Mouse (Mus musculus) kidney, adult 8-10 months (tissue): ENCODE measurements around the gene Bcl9.

Source experiments
- DNase-seq, 2 experiments: peaks; one replicate each; pipeline ENCODE4 v3.0.0; 2022

The Bcl9 gene

DNA sequence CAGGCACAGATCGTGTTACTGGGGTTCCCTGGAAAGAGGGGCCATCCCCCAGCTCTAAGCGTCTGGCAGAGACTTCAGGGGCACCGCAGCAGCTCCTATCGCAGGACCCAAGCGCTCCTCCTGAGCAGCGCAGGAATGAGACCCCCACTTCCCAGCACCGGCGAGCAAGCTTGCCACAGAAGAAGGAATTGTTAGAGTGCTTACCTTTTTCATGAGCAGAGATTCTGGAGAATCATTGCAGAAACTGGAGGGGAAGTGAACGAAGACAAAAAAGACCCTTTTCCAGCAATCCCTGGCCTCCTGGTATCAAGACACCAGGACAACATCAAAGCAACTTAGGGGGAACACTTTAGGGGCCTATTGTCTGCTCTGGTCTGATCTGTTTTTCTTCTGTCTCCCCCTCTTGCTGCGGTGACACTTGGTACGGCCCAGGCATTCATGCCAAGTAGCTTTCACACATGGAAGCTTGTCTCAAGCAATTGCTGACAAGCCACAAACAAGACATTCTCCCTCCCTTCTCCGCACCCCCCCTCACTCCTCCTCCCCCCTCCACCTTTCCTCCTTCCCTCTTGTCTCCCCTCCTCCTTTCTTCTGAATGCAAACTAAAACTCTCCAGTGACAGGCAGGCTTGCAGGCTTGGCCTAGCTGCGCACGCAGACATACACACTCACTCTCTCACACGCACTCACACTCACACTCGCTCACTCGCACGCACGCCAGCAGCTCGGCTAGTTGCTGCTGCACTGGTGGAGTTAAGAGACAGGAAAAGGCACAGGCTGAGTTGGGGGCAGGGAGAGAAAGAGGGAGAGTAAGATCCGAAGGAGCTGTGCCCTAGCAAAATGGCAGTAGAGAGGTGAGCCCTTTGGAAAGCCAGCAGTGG is at the start of gene Bcl9:
Gene Bcl9 (minus strand): TSS at position 365 of the 880 bp plus-strand sequence.
- DNase-seq: peak; percentile 89

DNA sequence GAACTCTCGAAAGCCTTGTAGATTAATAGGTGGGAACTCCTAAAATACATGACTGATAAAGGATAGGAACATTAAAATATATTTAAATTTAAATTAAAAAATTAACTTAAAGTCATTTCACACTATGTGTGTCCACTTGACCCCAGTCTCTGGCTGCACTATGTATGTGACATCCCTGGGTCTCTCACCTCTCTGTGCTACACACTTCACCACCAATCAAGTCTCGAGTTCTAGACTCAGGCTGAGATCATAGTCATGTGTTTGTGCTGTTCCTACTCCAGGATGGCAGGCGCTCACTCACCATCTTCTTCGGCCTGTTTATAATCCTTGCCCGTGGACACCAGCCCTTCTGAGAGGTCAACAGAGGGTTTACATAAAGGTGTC is 41.5 kb upstream of the Bcl9 start:
- no peak for DNase-seq

DNA sequence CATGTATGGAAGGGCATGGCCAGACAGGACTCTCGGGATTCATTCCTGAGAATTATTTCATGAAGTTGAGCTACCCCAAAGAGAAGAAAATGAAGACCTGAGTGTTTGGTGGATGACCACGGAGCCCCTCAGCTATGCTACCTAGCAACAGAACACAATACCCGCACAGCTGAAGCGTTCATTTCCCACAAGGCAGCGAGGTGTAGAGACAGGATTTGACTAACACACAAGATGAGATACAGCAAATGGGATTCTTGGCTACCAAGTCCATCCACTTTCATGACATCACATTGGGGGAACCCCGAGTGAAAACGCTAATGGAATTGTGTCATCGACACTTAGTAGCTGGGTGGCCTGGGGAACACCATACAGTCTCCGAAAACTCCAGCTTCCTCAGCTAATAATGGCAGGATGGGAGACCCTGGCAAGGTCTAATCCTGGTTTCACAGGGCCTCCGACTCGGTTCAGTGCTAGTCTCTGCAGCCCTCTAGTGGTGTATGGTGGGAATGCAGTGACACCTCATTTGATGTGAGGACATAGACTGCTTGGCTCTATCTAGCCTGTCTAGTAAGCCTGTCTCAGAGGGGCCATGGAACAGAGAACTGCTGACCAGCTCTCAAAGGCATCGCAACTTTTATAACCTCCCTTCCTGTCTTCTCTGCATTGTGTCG is 40.9 kb upstream of the Bcl9 start:
- DNase-seq: peak; percentile 68 to 90

DNA sequence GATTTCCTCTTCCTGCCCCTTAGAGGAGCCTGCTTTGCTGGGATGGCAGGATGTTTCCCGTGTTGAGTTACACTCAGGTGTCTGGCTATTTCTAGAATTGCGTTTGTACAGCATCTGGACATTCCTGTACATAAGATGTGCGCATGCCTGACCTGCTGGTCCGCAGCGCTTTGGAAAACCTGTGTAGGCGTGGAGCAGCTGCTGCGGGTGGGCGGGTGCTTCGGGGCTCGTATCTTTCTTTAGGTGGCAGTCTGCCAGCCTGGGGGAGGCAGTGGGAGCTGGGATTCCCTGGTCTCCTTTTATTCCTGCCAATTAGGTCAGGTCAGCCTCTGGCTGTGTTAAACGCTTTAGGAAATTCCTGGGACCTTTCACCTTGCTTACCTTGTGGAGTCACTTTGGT is 39.6 kb upstream of the Bcl9 start:
- DNase-seq: no peak

DNA sequence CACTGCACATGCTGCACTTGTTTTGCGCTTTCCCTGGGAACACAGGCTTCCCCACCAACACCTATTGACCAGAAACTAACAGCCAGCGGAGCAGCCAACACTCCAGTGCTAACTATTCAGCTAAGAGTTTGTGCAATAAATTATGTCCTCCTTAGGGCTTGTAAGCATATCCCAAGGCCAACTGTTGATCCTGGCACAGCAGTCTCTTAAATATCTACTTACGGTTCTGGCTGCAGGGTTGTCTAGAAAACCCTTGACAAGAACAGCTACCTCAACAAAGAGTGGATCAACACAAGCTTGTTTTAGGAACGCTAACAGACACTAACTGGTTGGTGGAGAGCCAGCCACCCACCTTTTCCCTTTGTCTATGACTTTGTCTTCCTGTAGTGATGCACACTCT is 38.6 kb upstream of the Bcl9 start:
- no peak for DNase-seq

DNA sequence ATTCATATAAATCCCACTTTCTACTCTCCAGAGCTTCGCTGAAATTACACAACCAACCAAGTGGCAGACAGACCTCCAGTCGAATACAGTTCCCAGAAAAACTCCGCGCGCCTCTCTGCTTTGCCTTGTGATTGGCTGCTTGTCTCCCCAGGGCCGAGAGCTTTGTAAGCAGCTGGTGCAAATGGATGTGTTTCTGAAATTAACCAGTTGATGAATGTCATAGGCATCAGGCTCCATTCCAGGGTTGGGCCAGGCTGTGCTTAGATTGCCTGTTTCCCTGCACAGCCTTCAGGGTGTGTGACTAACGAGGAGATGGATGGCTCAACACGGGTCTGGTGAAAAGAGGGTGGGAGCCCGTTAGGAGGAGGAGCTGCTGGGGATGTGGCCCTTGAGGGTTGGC is 36.9 kb upstream of the Bcl9 start:
- no peak for DNase-seq

DNA sequence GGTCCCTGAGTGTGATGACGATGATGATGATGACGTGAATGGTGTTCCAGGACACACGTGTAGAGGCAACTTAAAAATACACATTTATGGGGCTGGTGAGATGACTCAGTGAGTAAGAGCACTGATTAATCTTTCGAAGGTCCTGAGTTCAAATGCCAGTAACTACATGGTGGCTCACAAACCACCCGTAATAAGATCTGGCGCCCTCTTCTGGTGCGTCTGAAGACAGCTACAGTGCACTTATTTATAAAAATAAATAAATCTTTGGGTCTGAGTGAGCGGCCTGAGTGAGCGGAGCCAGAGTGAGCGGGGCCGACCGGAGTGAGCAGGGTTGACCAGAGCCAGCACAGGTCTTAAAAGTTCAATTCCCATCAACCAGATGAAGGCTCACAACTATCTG is 34.5 kb upstream of the Bcl9 start:
- DNase-seq: peak in 1 of 2 experiments; percentile 31

DNA sequence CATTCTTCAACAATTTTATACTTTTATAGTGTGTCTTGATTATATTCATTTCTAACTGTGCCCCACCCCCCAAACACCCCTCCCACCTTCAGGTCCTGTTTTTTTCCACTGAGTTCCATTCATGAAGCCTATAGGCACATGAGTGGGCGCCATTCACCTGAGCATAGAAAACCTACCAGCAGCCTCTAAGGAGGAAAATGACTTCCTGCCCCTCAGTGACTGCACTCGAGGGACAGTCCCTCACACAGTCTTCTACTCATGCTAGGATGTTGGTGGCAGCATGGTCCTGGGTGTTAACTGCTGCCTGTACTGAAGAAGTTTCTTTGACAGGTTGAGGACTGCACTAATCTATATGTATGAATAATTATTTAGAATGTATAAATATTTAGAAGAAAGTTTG is 30.1 kb upstream of the Bcl9 start:
- no peak for DNase-seq

DNA sequence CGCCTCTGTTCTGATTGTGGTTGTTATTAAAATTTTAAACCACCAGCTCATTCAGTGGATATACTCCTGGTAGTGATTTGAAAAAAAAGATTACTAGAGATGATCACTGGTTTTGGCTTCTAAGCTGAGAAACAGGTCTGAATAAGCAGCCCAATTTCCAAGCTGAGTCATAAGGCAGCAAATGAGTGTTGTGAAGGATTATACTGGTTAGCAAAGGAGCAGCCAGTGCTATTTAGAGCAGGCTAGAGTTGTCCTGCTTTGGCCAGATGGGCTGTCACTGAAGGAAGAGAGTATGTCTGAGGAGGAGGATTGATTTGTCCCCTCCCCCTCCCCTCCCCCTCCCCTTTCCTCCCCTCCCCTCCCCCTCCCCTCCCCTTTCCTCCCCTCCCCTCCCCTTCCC is 29.6 kb upstream of the Bcl9 start:
- DNase-seq: no peak

DNA sequence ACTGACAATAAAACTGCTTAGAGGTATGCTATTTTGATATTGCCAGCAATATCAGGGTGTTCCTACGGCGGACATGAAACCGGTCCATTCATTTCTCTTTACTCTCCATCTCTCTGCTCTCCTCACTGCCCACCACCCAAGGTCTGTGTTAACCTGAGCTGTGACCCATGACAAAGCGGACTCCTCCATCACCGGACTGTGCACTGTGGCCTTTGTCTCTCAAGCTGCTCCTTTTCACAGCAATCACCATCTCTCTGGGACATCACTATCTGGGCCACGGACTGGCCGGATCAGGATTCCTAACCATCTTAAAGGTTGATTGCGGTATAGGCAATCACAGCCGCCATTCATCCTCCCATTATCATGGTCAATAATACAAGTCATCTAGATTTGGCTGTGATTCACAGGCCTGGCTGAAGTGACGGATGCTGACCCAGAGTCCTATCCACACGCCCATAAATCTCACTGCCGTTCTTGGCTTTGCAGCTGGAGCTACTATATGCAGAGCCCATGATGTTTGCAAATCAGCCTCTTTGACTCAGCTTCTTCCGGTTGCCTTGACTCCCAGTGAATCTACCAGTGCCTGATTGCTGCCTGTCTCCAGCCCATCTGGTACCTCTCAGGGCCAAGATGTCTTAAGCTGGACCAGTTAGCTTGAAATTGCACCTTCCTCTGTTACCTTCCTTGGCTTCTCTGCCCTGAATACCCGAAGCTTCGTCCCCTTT is 28.1 kb upstream of the Bcl9 start:
- DNase-seq: no peak

DNA sequence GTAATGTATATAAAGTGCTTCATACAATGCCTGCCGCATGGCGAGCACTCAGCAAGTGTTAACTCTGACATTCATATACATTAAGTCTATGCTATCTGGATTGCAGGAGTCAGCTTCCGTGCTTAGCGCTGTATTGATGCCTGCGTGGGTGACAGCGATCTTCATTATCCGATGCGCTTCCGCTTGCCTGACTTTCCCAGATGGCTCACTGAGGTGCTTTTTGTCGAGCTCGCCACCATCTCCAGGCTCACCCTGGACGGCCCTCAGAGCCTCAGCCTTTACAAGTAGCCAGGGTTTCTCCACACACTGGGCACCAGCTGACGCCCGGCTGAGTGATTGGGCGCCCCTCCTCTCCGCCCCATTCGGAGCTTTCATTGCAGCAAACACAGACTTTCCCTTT is 26.3 kb upstream of the Bcl9 start:
- no peak for DNase-seq

DNA sequence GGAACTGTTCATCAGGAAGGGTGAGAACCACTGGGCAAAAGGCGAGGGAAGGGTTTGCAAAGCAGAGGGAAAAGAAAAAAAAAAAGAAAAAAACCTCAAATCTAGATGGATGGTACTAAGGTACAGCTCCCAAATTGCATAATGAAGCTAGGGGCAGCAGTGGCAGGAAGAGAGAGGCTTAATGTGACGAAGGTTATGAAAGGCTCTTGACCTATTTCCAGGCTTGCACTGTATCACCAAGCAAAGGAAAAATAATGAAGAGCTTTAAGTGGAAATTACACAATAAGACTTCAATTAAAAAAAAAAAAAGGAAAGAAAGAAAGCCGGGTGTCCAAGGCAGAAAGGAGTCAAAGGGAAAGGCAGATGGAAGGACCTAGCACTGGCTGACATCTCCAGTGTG is 19.6 kb upstream of the Bcl9 start:
- DNase-seq: no peak

DNA sequence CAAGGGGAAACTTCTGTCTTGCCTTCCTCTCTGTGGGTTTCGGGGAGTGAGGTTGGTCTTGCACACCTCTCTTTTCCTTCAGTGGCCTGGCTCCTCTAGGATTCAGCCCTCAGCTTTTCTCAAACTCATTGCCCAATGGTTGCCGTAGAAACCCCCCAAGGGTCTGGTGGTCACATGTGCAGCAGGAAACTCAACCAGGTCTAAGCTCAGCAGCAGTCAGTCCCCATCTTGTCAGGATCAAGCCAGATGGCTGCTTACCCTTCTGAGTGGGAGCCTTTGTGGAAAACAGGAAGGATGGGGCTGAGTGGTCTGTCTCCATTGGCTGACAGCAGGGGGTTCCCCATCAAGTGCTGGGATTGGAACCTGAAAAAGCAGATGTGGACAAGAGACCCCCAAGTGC is 15.7 kb upstream of the Bcl9 start:
- no peak for DNase-seq

DNA sequence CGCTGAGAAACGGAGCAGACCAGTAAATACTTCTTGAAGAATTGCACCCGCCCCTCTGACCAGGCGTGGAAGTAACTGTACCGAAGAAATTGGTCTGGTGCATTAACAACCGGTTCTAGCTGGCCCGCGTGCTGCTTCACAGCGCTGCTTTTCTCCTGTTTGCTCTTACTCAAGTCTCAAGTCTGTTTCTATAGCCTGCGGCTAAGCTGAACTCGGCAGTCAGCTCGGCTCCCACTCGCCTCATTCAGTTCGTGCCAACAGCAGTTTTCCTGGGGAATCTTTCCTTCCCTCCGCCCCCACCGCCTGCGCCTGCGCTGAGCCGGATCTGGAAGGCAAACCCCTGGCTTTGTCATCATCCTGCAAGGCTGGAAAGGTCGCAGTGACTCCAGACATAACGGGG is 14.3 kb upstream of the Bcl9 start:
- peak; percentile 47 to 72 for DNase-seq

DNA sequence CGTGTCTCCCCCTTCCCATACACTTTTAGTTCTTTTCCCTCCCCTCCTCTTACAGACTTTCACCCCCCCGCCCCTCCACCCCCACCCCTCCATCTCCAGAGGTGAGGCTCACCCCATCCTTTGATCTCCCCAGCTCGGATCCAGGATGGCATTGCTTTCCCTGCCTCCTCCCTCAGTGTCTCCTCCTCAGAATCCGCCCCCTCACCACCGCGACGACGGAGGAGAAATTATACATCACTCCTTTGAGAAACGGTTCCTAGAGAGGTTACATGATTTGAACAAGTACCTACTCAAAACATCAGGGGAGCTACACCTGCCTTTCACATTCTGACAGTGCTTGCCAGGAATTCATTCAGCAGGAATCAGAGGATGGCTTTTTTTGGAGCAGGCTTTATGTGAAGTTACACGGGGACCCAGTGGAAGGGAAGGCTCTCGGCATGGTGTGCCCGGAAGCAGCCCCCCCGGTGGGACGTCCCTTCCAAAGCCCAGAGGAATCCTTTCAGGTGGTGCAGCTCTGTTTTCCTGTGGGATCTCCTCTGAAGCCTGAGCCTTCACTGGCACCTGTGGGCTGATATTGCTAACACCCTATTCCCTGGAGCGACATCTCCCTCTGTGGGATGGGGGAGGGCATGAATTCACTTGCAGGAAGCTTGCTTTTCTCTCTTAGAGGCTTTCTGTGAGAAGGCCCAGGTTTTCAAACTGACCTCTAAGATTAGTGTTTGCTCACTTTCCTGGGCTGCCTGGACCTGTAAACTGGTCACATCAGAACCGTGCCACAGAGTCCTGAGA is 12.2 kb upstream of the Bcl9 start:
- DNase-seq: no peak

DNA sequence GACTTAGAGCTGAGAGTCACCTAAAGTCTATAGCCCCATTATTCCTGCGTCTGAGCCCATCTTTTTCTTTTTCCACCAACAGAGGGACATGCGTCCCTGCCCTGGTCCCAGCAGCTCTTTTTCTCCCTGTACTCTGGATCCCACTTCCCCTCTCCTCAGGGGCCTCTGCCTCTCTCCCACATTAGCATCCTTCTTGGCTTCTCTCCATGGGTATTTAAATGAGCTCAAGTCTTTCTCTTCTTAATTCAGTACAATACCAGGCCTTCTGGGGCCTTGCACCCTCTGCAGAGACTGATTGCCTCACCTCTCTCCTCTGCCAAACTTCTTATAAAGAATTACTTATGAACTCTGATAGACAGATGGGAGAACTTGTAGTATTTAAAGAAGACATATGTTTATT is 10.7 kb upstream of the Bcl9 start:
- no peak for DNase-seq

DNA sequence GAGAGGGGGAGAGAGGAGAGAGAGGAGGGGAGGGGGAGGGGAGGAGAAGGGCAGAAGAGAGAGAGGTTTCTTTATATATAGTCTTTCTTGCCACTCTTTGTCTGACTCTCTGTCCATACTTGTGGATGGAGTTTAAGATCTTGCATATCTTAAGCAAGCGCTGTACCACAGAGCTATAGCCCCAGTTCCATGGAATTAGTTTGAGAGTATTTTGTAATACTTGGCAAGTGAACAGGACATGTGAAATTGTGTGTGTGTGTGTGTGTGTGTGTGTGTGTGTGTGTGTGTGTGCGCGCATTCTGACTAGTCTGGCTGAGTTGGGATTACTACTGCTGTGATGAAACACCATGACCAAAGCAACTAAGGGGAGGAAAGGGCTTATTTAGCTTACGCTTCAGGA is 8.2 kb upstream of the Bcl9 start:
- DNase-seq: no peak

DNA sequence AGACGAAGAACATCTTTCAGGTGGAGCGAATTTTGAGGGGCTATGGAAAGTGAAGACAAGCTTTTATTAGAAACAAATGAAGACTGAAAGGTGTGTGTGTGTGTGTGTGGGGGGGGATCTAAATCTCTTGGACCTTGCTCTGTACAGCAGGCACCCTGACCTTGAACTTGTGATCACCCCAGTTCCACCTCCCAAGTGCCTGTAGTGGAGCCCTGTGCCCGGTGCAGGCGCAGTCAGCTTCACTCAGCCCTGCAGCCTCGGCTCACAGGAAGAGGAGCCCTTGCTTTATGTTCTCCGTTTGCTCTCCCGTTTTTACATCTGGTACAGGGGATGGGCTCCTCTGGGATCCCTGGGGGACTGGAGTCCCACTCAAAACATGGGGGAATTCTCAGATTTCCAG is 3.9 kb upstream of the Bcl9 start:
- no peak for DNase-seq

DNA sequence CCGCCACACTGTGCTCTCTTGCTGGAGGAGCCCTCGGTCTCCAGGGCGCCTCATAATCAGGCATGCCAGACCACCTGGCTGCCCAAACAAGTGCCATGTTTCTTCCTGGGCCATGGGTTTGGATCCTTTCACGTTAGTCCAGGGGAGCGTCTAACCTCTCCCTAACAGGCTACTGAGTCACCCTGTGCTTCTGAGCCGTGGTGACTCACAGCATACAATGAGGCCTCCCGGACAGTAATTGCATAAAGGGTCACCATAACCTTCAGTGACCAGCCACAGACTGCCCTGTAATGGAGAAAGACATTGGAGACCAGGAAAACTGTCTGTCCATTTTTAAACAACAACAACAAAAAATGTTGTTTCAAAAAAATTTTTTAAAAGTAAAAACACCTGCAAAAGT is 2.7 kb upstream of the Bcl9 start:
- DNase-seq: no peak

DNA sequence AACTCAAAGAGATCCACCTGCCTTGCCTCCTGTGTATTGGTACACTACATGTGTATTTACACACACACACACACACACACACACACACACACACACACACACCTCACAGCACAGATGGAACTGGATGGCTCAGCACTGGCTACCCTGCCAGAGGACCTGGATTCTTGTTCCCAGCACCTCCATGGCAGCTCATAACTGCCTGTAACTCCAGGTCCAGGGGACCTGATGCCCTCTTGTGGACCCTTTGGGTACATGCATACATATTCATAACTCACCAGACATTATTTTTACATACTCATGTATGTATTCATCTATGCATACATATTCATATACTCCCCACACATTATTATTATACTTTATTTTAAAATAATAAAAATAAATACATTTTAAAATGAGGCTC is 2.2 kb upstream of the Bcl9 start:
- no peak for DNase-seq

DNA sequence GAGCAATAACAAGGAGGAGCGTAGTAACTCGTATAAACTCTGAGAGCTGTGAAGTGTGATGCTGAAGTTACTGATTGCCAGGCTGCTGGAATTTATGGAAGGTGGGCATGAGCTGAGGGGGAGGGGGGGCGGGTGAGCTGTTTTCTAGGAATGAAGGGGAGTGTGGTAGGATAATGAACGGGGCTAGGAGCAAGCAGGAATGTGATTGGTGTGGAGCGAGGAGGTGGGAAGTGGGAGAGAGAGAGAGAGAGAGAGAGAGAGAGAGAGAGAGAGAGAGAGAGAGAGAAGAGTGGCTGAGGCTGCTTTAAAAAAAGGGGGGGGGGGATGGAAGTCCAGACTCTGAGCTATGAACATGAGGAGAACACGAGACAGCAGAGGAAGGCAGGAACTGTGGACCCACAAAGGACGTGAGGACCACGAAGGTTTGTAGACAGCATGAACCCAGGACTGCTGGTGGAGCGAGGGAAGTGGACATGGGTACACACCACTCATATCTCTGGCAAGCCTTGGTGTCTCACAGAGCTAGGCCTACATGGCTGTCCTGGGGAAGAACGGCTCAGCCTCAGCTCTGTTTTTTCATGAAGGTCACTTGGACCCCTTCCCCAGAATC is 1.2 kb upstream of the Bcl9 start:
- no peak for DNase-seq

DNA sequence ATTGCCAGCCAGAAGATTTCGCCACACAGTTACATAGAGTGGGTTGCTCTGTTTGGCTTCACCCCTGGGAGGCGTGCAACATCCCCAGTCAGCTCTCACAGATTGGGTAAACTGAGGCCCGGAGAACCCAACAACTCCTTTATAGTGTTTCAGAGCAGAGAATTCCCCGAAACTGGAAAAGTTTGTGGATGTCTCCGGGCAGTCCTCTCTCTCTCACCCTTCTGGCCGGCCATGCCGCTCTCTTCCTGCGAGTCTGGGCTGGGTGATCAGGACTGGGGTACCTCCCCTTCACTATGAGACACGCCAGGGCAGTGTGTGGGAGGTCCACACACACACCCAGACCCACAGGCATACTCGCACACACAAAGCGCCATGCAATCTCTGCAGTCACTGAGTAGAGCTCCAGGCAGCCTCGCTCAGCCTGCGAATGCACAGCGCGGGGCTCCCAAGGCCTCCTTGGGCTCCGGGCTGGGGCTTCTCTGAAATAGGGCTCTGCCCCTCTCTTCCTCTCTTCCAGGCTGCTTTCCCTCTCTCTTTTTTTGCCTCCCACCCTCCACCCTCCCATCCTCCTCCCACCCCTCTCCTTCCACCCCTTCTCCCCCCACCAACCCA is 670 bp downstream of the Bcl9 start:
- DNase-seq: peak; percentile 30 to 39
